Mouse (Mus musculus) naive thymus-derived CD4-positive, alpha-beta T cell, adult 2 months (primary cell): ENCODE measurements around the gene Pdhx.

Experiments
- DNase-seq: peaks from one replicate; pipeline ENCODE4 v3.0.0-alpha.2; 2011; ENCODE audit warnings: low read depth

The Pdhx gene

DNA sequence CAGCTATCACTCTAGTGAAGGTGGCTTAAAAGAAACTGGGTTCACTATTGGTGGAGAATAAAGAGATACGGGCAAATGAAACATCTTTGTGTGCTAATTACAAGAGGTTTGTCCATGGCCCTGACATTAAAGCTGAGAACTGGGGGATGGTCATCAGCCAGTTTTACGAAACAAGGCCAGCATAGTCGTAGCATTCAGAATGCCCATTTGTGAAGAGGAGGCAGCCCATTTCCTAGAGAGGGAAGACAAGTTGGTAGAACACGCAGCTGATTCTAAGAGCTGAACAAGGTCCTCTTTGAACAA lies 85.7 kb downstream of the Pdhx start:
- no peak for DNase-seq

DNA sequence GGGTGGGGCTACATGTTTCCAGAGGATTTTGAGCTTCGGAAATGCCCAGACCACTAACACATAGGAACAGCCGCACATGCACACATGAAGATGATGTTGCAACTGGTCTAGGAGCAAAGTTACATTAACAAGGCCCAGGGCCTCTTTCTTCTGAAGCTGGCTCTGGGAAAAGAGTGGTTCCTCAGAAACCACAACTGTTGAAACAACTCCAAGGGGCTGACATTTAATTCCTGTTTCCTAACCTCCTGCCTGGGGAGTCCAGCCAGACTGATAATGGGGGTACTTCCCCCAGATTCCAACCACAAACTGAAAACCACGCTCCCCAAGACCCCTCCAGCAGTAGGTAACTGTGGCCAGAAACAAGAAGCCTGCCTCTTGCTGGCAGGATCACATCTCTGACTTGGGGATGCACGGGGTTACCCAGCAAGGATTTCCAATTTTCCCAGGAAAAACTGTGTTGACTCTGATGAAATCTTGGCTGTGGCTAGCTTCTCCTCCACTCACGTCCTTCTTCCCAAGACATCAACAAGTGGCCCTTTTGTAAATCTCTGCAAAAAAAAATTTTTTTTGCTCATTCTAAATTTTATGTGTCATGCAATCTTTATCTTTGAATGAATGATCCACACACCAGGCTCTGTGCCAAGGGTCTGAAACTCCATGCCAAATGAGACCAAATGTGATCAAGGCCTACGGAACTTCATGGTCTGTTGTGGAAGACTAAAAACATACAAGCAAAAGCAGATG lies 86.2 kb downstream of the Pdhx start:
- no peak for DNase-seq

DNA sequence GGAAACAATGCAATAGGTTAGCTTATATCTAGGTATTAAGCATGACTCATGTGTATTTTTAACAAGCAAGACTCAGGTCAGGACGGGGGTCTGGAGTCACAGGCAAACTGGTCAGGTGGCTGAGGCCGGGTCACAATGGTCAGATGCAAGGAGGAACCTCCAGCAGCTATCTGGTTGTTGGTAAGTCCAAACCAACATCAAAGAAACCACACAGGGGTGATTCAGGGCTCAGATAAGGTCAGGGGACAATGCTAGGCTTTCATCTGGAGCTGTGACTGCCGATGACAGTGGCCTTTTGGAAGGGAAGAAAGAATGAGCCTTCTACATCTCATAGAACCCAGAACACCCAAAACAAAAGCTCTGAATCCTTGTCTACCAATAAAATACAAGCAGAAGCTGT lies 86.9 kb downstream of the Pdhx start:
- DNase-seq, result no peak

DNA sequence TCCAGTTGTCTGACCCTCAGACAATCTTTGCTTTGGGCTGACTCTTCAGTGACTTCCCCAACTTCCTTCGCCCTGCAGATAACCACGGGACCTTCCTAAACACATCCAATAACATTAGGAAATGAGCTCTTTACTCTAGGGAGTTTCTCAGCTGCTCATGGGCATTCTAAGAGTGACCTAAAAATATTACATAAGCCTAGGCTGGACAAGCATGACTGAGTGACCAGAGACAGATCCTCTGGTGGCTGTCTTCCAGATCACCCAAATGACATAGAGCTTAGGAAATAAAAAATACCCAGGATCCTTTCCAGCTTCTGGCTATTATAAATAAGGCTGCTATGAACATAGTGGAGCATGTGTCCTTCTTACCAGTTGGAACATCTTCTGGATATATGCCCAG lies 90.5 kb downstream of the Pdhx start:
- DNase-seq, result no peak

DNA sequence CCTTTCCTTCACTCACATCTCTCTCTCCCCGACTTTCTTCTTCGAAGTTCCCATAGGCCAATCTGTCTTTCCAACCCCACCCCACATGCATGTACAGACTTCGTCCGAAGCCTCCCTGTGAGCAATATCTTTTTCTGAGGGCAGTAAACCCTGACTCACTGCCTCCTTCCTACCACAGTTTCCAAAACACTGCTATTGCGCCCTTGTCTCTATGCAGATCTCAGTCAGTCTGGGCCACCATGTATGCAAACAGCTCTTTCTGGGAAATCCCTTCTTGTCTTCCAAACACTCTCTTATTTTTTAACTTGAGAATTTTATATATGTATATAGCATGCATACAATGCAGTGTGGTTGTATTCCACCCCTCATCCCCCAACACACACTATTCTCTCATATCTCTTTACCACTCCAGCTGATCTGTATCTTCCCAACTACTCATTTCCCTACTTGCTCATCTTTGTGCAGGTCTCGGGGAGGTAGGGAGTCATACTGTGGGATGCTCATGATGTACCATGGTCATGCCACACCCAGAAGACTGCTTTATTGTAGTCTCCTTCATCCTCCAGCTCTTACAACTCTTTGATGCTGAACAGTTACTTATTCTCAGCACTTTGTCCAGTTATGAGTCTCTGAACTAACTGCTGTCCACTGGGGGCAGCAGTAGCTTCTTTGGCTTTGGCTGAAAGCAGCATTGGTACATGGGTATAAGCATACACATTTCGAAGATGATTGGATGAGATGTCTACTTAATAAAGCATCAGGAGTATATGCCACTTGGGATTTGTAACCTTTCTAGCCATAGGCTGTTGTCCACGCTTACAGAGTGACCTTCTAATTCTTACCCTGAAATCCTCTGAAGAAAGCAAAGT lies 91.6 kb downstream of the Pdhx start:
- no peak for DNase-seq

DNA sequence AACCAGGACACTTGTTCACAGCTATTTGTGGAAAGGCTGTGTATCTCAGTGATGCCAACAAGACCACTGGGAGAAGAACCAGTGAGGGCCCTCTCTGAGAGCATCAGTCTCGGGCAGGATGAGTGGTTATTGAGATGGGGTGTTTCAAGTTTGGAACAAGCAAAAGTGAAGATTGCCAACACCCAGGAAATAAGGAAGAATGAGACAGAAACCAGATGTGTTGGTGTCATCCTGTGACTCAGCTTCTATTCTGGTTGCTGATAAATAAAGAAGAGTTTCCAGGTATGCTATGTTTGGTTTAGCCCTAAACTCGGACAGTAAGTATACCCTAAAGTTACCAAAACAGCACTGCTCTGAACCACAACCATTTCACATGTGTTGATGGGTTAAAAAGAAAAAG lies 92.4 kb downstream of the Pdhx start:
- no peak for DNase-seq

DNA sequence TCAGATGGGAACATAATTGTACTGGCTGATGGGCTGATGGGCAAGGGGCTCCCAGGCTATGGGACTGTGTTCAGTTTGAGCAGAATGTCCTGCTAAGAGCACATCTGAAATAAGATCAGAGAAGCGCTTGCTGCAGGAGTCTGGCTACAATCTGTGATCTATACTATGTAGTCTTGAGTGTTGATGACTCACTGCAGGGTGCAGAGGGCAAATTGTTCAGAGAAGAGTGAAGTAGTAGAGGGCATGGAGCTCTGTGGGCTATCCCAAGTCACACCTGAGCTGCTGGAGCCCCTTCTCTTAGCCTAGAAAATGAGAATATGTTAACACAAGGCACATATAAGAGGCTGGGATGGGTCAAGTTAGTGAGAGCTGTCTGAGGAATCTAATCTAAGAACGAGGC lies 93.8 kb downstream of the Pdhx start:
- no peak for DNase-seq

DNA sequence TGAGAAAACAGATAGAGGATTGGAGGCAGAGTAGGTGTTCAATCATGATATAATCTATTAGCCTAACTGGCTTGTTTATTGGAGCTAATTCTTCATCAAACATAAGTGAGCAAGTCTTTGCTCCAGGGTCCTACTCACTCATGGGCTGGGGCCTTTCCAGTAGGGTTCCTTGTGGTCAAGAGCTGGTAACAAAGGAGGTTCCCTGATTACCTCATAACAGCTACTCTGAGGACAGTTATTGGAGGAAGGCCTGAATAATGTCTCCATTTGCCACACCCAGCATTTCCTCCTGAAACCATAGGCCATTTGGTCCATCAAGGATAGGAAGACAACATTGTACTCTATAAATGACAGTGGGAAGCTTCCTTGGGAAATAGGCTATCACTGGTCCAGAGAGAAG lies 94.2 kb downstream of the Pdhx start:
- DNase-seq, result no peak

DNA sequence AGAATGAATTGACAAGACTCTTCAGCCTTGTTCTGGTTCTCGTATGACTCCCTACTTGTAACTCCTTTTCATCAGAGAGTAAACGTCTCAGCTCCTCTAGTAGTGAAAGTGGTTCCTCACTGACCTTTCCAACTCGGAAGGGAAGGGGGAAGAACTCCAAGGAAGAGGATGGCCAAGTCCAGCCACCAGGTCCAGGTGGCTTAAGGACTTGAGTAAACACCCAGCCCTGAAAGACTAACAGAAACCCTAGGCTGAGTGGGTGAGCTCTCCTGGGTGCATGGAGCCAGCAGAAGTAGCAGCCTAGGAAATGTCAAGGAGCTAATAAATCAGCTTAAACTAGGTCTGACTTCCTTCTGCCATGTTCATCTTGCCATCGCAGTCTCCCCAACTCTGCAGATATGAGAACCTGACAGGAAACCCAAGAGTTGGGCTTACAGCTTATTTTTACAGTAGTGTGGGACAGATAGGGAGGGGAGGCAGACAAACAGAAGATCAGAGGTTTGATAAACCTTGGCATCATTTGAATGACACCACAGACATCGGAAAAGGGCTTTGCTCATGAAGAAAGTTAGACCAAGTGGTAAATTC lies 97.9 kb downstream of the Pdhx start:
- DNase-seq, result peak; percentile 19

DNA sequence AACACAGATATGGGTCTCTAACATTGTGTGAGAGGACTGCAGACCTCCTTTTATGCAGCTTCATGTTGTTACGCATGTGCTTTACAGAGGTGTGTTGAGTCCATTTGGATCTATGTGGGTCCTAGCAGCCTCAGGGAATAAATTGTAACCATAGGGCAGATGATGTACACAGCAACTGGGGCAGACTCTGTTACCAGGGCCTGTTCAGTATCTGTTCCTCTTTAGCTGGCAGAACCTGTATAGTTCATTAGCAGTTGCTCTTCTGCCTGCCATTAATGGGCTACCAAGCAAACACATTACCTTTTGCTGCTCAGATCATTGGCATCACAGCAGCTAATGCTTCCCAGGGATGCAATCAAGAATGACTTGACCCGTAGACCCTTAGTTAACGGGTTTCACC lies 100.2 kb downstream of the Pdhx start:
- DNase-seq, result no peak

DNA sequence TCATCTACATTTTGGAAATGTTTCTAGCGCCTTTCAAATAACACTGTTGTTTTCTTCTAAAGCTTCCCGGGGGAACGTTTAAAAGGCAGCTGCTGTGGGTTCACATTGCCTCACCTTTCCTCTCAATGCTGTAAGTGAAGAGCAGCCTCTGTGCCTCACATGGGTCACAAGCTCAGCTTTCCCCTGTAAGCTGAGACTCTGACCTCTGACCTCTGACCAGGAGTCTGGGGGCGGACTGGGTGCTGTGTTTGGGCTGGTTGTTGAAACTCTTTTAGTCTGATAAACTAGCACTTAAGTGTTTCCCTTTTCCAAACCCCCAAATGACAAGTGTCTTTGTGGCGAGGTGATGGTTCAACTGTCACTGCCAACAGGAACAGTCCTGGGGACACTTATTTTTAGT lies 100.7 kb downstream of the Pdhx start:
- no peak for DNase-seq

DNA sequence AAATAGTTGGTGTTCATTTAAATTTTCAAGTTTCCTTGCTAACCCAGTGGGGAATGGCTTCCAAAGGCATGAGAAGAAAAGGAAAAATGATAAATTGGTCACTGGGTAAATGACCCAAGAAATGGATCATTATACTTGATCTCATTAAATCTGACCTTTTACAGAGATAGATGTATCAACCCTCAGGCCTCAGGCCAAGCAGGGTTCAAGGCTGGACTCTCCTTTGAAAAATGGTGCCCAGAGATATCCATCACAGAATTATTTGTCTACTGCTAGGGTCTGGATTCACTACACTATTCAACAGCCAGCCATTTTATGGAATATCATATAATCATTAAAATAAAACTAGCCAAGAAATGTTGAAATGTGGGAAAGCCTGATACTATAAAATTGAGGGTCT lies 101.4 kb downstream of the Pdhx start:
- no peak for DNase-seq
